Mouse (Mus musculus) cerebellum, adult 18-20 months (tissue): ENCODE measurements around the gene Ahrr.

Experiments
- DNase-seq, 2 experiments: peaks; one replicate each; pipeline ENCODE4 v3.0.0; 2021

The Ahrr gene

GRCm38 (mm10) chr13:74237574-74237973 is 54.6 kb downstream of the Ahrr start:
- DNase-seq, result no peak

GRCm38 (mm10) chr13:74220659-74221058 is 71.5 kb downstream of the Ahrr start:
- no peak for DNase-seq

GRCm38 (mm10) chr13:74218441-74218840 is 73.7 kb downstream of the Ahrr start:
- no peak for DNase-seq

GRCm38 (mm10) chr13:74208986-74209345 is 83.2 kb downstream of the Ahrr start:
- DNase-seq, result peak in 1 of 2 experiments; percentile 29

- DNase-seq, result peak; percentile 91 to 92
Observed at GRCm38 (mm10) chr13:74208317-74208985, 83.7 kb downstream of the Ahrr start, which contains the start of gene Exoc3. TSS of gene Exoc3 (minus strand) at chr13:74208732.

GRCm38 (mm10) chr13:74196451-74196850 is 95.7 kb downstream of the Ahrr start:
- DNase-seq, result no peak

- no peak for DNase-seq
Observed at GRCm38 (mm10) chr13:74192613-74193012, 99.5 kb downstream of the Ahrr start.

GRCm38 (mm10) chr13:74183011-74183695 is 109.0 kb downstream of the Ahrr start:
- DNase-seq, result no peak

GRCm38 (mm10) chr13:74172036-74172435 is 120.1 kb downstream of the Ahrr start:
- no peak for DNase-seq

GRCm38 (mm10) chr13:74169446-74170164 is 122.5 kb downstream of the Ahrr start:
- no peak for DNase-seq

GRCm38 (mm10) chr13:74167492-74167891 is 124.6 kb downstream of the Ahrr start:
- no peak for DNase-seq

- DNase-seq, result no peak
Observed at GRCm38 (mm10) chr13:74167057-74167413, 125.1 kb downstream of the Ahrr start.

GRCm38 (mm10) chr13:74166348-74167056 is 125.6 kb downstream of the Ahrr start:
- DNase-seq, result peak; percentile 27 to 32
